Mouse (Mus musculus) retina, embryonic 14.5 days (tissue): ENCODE results near the gene 4930404N11Rik.

Source experiments
- DNase-seq: peaks from one replicate; pipeline ENCODE4 v3.0.0-alpha.2; 2015; ENCODE audit warnings: low spot score

The 4930404N11Rik gene

GRCm38 (mm10) chr10:81327959-81328358 is 37.7 kb downstream of the 4930404N11Rik start:
- no peak for DNase-seq

GRCm38 (mm10) chr10:81326858-81327257 is 38.8 kb downstream of the 4930404N11Rik start:
- DNase-seq: no peak

DNA sequence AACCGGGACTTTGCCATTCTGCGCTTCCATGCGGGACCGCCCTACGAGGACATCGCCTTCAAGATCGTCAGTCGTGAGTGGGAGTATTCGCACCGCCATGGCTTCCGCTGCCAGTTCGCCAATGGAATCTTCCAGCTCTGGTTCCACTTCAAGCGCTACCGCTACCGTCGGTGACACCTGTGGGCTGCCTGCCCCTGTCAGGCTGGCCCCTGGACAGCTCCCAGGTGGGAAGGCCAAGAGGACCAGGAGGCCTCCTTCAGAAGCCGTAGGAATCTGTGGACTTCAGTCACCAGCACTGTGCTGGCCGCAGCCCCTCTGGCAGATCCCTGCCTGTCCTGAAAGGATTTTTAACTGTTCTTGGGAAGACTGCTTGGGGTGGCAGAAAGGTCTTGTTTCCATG is 39.8 kb downstream of the 4930404N11Rik start:
- no peak for DNase-seq

DNA sequence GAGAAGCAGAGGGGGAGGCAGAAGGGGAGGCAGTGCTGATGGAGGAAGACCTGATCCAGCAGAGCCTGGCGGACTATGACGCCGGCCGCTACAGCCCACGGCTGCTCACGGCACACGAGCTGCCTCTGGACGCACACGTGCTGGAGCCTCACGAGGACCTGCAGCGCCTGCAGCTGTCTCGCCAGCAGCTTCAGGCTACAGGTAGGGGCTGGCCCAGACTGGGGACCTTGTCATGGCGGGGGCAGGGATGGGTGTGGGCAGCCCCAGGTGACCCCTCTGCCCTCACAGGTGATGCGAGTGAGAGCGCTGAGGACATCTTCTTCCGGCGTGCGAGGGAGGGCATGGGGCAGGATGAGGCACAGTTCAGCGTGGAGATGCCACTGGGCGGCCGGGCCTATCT is 40.4 kb downstream of the 4930404N11Rik start:
- DNase-seq: no peak

DNA sequence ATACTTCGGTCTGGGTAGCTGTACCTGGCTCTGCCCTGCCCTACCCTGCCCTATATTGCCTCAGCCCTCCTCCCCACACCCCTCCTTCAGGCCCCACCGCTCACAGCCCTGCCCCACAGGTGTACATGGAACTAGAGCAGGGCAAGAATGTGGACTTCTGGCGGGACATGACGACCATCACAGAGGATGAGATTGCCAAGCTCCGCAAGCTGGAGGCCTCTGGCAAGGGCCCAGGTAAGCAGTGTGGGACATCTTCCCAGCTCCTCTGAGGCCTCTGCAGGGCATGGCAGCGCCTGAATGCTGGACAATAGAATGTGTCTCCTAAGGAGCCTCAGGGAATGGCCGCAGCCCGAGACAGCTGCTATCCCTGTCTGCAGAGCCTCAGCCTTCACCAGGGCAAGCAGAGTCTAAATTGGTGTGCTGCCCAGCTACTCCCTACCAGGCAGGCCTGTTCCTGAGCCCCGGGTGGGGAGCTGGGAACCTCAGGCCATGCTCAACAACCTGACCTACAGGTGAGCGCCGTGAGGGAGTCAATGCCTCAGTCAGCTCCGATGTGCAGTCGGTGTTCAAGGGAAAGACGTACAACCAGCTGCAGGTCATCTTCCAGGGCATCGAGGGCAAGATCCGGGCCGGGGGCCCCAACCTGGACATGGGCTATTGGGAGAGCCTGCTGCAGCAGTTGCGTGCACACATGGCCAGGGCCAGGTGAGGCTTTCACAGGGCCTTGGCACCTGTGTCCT is 41.7 kb downstream of the 4930404N11Rik start:
- no peak for DNase-seq

GRCm38 (mm10) chr10:81323141-81323775 is 42.4 kb downstream of the 4930404N11Rik start:
- no peak for DNase-seq

- no peak for DNase-seq
Observed at GRCm38 (mm10) chr10:81322444-81322843, 43.2 kb downstream of the 4930404N11Rik start.

- no peak for DNase-seq
Observed at GRCm38 (mm10) chr10:81321436-81321835, 44.2 kb downstream of the 4930404N11Rik start.

DNA sequence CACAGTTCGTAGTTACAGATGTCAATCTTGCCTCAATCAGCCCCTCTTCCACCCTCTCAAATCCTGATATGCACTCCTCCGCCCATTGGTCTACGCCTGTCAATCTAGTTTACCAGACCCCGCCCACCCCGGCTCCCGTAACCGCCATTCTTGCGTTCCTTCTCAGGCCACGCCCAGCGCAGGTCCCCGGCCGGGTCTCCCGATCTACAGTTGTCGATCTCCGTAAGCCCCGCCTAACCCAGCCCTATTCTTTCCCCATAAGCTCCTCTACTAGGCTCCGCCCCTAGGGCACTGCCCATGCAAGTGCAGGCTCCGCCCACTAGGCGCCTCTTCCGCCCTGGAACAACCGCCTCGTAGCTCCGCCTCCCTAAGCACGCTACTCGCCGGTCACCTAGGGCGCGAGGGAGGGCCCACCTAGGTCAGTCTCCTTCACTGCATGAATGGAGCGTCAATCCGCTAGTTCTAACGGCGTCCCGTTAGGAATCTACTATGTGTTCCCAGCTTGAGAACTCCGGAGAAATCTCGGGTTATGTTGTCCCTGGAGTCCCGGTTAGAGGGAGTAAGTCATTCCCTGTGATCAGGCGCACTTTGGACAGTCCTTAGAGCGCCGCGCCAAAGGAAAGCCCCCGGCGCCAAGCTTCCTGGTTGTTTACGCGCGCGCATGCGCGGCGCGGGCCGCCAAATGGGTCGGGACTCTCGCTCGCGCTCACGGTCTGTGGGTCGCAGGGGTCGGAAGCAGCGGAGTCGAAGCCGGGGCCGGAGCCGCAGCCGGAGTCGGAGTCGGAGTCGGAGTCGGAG is 44.9 kb downstream of the 4930404N11Rik start, which contains the start of gene Cactin:
Gene Cactin, plus strand, starts transcription at position 554 of the 798 bp plus-strand sequence.
- peak; percentile 100 for DNase-seq

DNA sequence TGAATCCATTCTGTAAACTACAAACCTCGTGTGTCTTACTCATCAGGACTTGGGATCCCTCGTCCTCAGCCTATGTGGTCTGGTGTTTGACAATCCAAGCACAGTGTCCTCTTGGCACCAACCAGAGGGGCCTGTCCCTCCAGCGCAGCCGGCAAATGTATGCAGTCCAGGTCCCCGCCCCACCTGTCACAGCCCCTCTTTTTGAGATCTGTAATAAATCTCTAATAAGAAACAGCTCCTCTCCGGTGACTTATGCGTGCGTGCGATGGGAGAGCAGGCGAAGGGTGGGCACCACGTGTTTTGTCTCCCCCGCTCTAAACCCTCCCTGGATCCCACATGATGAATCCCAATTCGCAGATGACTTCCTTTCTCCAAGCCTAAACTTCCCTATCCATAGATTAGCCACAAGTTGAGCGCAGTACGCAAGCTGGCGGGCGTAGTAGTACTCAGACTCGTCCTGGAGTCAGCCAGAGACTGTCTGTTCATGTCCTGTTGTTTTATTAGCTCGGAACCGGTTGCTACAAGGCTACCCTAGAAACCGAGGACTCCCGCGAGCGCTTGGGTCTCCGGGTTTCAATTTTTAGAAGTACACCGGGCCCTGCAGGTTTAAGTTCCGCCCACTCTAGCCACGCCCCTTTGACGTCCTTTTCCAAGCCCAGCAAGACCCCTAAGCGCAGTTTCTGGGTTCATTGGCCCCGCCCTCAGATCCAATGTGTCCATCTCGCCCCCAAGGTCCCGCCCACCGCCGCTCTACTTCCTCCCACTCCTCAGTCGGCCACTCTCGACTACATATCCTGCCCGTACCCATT is 45.7 kb downstream of the 4930404N11Rik start:
- DNase-seq: peak; percentile 99

GRCm38 (mm10) chr10:81319330-81319699 is 46.3 kb downstream of the 4930404N11Rik start:
- DNase-seq: no peak

DNA sequence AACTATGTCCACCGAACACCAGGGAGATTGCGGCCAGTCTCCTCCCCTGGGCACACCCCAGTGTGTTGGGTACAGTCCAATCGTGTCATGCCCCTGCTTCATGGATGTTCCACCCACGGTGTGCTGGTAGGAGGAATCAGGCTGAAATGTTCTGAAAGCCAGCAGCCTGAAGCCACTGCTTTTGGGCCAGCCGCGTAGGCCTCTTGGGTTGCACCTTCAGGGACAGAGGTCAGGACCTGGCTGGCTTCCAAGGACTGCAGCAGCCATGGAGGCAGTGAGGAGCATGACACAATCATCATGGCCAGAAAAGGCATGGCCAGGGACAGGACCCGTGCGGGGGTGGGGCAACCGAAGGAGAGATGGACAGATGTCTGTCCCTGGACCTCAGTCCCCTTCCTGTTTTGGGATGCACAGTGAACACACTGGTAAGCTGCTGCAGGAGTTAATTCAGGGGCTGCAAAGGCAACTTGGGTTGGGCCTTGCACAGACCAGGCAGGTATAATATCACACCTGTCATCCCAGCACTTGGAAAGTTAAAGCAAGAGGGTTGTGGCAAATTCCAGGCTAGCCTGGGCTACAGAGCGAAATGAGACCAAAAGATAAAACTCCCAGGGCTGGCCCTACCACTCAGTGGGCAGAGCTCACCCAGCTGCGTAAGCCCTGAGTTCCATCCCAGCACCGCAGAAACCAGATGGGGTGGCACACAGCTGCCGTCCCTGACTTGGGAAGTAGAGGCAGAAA is 46.9 kb downstream of the 4930404N11Rik start:
- no peak for DNase-seq

DNA sequence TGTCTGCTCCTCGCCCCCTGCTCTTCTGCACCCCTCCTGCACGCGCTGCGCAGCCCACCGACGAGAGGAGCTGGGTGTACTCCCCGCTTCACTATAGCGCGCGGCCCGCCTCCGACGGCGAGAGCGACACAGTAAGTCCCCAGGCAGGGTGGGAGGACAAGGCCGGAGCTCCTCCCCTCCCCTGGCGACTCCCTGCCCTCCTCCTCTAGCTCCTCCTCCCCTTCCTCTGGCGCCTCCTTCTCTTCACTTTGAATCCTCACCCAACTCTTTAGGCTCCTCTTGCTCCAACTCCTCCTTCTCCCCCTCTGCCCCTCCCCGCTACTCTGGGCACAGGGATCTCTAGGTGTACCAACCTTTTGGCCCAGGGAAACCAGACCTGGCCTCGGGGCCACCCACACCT is 48.3 kb downstream of the 4930404N11Rik start:
- peak; percentile 58 for DNase-seq

DNA sequence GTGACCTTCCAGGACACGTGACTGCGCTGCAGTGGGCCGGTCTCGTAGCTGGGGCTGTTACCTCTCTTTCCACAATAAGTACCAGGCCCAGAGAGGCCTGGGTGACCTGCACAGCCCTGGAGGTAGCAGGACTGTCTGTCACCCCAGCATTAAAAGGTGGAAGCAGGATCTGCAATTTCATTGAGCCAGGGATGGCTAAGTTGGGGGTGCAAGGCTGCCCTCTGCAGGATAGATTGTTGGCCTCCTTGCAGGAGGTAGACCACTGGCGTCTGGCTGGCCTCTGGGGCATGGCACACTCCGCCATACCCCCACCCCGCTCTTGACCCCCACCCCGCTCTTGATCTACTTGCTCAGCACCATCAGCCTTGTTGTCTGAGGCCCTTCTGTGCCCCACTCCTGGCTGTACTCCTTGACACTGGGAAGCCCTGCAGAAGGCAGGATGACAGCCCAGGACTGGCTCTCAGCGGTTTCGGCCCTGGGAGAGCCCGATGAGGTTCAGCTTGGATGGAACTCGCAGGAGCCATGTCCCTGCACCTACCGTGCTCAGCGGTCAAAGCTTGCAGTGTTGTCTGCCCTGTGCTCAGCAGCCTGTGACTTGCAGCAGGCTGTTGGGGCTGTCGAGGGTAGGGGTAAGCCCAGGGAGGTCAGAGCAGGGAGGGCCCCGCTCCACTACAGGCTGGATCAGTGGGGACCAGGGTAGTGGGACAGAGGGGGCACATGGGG is 49.1 kb downstream of the 4930404N11Rik start:
- DNase-seq: peak; percentile 67

DNA sequence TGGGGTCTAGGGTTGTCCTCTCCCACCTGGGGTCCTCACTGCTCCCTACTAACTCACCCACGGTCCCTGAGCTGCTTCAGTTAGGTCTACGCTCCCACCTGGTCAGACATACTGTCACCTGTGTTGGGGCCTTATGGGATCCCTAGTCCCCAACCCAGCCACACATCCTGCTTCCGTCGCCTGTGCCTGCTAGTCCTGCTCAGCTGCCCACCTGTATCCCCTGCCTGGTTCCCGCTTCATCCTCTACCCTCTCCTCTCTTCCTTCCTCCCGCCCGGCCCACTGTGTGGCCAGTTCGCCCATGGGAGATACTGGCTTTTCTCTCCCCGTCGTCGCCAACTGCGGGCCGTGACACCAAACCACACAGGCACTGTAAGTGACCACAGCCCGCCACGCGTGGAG is 50.0 kb downstream of the 4930404N11Rik start:
- no peak for DNase-seq

DNA sequence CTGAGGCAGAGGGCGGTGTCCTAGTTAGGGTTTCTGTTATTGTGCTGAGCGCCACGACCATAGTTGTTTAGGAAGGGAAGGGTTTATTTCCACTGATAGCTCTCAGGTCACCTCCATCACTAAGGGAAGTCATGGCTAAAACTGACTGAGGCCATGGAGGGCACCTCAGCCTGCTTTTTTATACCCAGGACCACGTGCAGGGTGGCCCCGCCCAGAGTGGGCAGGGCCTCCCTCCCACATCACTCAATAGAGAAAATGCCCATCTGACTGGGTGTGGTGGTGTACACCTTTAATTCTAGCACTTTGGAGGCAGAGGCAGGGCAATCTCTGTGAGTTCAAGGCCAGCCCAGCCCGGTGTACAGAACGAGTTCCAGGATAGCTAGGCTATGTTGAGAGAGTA is 51.4 kb downstream of the 4930404N11Rik start:
- no peak for DNase-seq

- DNase-seq: no peak
Observed at GRCm38 (mm10) chr10:81313581-81313980, 52.0 kb downstream of the 4930404N11Rik start.
